Mouse (Mus musculus): Measurements from ENCODE around the gene Gpr21.

DNA sequence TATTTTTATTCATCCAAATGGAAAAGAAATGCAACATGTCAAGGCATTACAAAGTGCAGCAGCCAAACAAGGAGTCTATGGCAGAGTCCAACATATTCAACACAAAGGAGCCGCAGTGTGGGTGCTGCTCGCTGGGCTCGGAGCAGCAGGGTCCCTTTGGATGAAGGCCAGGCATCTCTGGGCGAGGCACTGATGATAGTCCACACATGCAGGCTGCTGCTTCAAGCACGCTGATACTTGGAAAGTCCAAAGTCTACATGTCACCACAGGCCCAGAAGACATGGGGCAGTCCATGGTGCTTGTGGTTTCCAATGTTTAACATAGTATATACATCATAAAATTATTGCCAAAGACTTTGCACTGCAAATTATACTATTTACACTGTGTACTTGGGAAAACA lies 53.8 kb downstream of the Gpr21 start:
- TF ChIP-seq POLR2A (IDR thresholded peaks at IDR 0.05; ENCODE audit: insufficient read depth, low read depth, low read length) (no peak), CTCF (IDR thresholded peaks at IDR 0.05; ENCODE audit: insufficient read depth, low read depth, low read length) (no peak)

All from olfactory bulb, adult 2 months (tissue).